Mouse (Mus musculus) left cerebral cortex, postnatal 14 days (tissue): ENCODE measurements around the gene Zfp638. TPM values are rescaled to one million over a fixed set of nuclear protein-coding genes. Genes with fewer than 3 reads are reported as not detected.

ENCODE experiments used
- total RNA-seq, 2 experiments: library from RNA; stranded (reverse); gene quantifications; 2 replicates each; pipeline ENCODE4 v1.2.3; 2021

Zfp638 gene
- total RNA-seq, 2 experiments from 2014 or later, result 112 to 116 TPM

Other genes starting within 250 kb of the Zfp638 start
- not detected for gene Clec4f, start 210.9 kb upstream of the Zfp638 start, total RNA-seq
- gene Cd207, start 189.3 kb upstream of the Zfp638 start, total RNA-seq, result not detected
- not detected for gene Vax2, start 155.8 kb upstream of the Zfp638 start, total RNA-seq
- not detected for gene Atp6v1b1, start 124.1 kb upstream of the Zfp638 start, total RNA-seq
- gene Ankrd53, start 104.5 kb upstream of the Zfp638 start, total RNA-seq, result not detected
- 10 to 100 TPM; 46.1 to 47.8 TPM for gene Tex261, start 91.3 kb upstream of the Zfp638 start, total RNA-seq
- gene Nagk, start 72.1 kb upstream of the Zfp638 start, total RNA-seq, result 10 to 100 TPM; 53.0 to 55.7 TPM
- 10 to 100 TPM; 49.1 to 51.0 TPM for gene Paip2b, start 35.4 kb upstream of the Zfp638 start, total RNA-seq
- 1 to 10 TPM; 4.6 to 6.4 TPM for gene Dysf, start 141.5 kb downstream of the Zfp638 start, total RNA-seq